8 mouse cellular contexts compared by ENCODE assay signal in the genomic region with DNA sequence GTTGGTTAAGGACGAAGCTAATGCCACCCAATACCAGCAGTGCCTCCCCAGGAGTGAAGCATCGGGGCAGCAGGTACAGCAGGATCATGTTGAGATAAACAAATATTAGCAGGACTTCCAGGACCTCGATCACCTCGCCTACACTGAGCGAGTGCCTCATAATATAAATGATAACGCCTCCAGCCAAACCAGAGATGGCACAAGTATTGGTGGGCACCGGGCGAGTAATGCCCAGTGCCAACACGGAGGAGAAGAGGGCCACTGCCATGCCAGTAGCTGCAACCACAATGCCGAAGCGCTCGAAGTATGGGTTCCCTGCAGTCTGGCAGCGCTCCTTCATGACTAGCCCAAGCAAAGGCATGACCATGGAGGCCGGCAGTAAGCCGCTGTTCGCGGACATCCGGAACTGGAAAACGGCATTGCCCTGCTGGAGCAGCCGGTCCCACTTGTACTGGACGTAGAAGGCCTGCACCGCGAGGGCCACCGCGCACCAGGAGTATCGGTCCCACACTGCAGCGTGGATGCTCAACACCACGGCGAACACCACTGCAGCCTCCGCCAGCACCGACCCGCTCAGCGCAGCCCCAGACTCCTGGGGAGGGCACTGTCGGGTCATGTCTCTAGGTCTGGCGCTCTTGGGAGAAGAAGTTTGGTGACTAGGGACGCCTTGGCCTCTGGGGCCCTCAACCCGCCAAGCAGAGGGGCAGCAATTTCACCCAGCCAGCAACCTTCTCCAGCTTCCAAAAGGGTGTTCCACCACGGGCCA. TPM values are rescaled to one million over a fixed set of nuclear protein-coding genes. Genes with fewer than 3 reads are reported as not detected.
DNase-seq lines count a peak whose midpoint lies in the region; ATAC-seq and TF ChIP-seq lines count a peak whose summit lies in the region.

No protein-coding gene starts in this region.

- H3K9me3 ChIP-seq in neural tube, embryonic 11.5 days (ENCODE audit: control insufficient read depth, low read length), result no peaks in the 10 kb centered on the region
- no peaks in the 10 kb centered on the region for H3K9me3 ChIP-seq in embryonic facial prominence, embryonic 10.5 days
- no peaks in the 10 kb centered on the region for H3K9me3 ChIP-seq in heart, embryonic 14.5 days (ENCODE audit: control insufficient read depth, low read length)

- peak overlapping the region; percentile 74 for H3K4me2 ChIP-seq in neural tube, embryonic 11.5 days (ENCODE audit: low read depth)
- peak overlapping the region; percentile 85 for H3K4me2 ChIP-seq in heart, embryonic 14.5 days (ENCODE audit: low read length)

- 16% methylated on average over 38 of the region's 38 CpGs for WGBS in neural tube, embryonic 11.5 days
- 15% methylated on average over 38 of the region's 38 CpGs for WGBS in embryonic facial prominence, embryonic 10.5 days
- 13% methylated on average over 38 of the region's 38 CpGs for WGBS in heart, embryonic 14.5 days
- WGBS in liver, adult 2 months, result 4% methylated on average over 38 of the region's 38 CpGs

- no peak for TF ChIP-seq CTCF in liver, adult 2 months (IDR thresholded peaks at IDR 0.05; ENCODE audit: low read depth, low read length)

- H3K36me3 ChIP-seq in neural tube, embryonic 11.5 days (ENCODE audit: control insufficient read depth, insufficient read depth, low read length), result no peaks in the 10 kb centered on the region
- H3K36me3 ChIP-seq in embryonic facial prominence, embryonic 10.5 days (replicated peaks), result peaks cover 40% of the 10 kb centered on the region
- peaks cover 10% of the 10 kb centered on the region for H3K36me3 ChIP-seq in heart, embryonic 14.5 days (ENCODE audit: control insufficient read depth, insufficient read depth, low read length)
- no peaks in the 10 kb centered on the region for H3K36me3 ChIP-seq in liver, adult 2 months (ENCODE audit: control insufficient read depth, insufficient read depth, low read length)

- TF ChIP-seq POLR2A in liver, adult 2 months (IDR thresholded peaks at IDR 0.05; ENCODE audit: extremely low read depth, insufficient read depth, low read length), result no peak

- peak; percentile 65 for ATAC-seq in neural tube, embryonic 11.5 days (ENCODE audit: insufficient read depth, low FRiP score, low TSS enrichment)
- peak; percentile 54 for ATAC-seq in heart, embryonic 14.5 days (ENCODE audit: insufficient number of reproducible peaks, insufficient read depth, low FRiP score, low read depth)

- intact Hi-C loops in left cerebral cortex, postnatal 10 days (cut with DNase I), result no loop called here

- no peaks in the 10 kb centered on the region for H3K27me3 ChIP-seq in neural tube, embryonic 11.5 days (ENCODE audit: control insufficient read depth, insufficient read depth, low read length)
- H3K27me3 ChIP-seq in embryonic facial prominence, embryonic 10.5 days (replicated peaks; ENCODE audit: low read depth, poor library complexity, severe bottlenecking), result no peaks in the 10 kb centered on the region
- H3K27me3 ChIP-seq in heart, embryonic 14.5 days (ENCODE audit: control insufficient read depth, insufficient read depth, low read length), result no peaks in the 10 kb centered on the region
- no peaks in the 10 kb centered on the region for H3K27me3 ChIP-seq in liver, adult 2 months (ENCODE audit: control insufficient read depth, insufficient read depth, low read length)

- no peak overlapping the region for H3K27ac ChIP-seq in neural tube, embryonic 11.5 days (ENCODE audit: low read depth, low read length)
- H3K27ac ChIP-seq in embryonic facial prominence, embryonic 10.5 days (replicated peaks), result peak overlapping the region; percentile 89
- peak overlapping the region; percentile 36 to 66; a peak in 2 of 4 replicates for H3K27ac ChIP-seq in heart, embryonic 14.5 days (replicated peaks in 1 of 2; ENCODE audit: control insufficient read depth in 1 of 2, insufficient read depth in 1 of 2, low read depth in 2 of 2, low read length in 2 of 2)
- H3K27ac ChIP-seq in liver, adult 2 months (replicated peaks; ENCODE audit: insufficient read depth, low read depth, low read length), result peak overlapping the region; percentile 45

- H3K4me1 ChIP-seq in neural tube, embryonic 11.5 days (ENCODE audit: control insufficient read depth, insufficient read depth, low read length), result peaks cover 14% of the 10 kb centered on the region
- H3K4me1 ChIP-seq in embryonic facial prominence, embryonic 10.5 days, result peaks cover 23% of the 10 kb centered on the region
- H3K4me1 ChIP-seq in heart, embryonic 14.5 days (ENCODE audit: control insufficient read depth in 2 of 2, insufficient read depth in 2 of 2, low read length in 2 of 2), result peaks cover 10 to 17% of the 10 kb centered on the region in 2 experiments
- peaks cover 8% of the 10 kb centered on the region for H3K4me1 ChIP-seq in liver, adult 2 months (ENCODE audit: control insufficient read depth, insufficient read depth, low read length)

- peaks cover 24% of the 10 kb centered on the region; the same call in 1 of the 2 replicates for H3K79me2 ChIP-seq in liver, adult 2 months (ENCODE audit: control insufficient read depth, insufficient read depth, low read length)

- no peak for DNase-seq in neural tube, embryonic 11.5 days (ENCODE audit: low spot score)
- no peak for DNase-seq in neural tube, embryonic 10.5 days (ENCODE audit: extremely low spot score, low spot score)
- no peak for DNase-seq in embryonic facial prominence, embryonic 10.5 days (ENCODE audit: low spot score)
- no peak for DNase-seq in liver, adult 2 months (ENCODE audit: extremely low read depth, low read depth, low spot score)
- peak; percentile 32 for DNase-seq in right cerebral cortex, postnatal 4 days
- DNase-seq in thymus, postnatal 0 days (ENCODE audit: low spot score), result no peak
- DNase-seq in left cerebral cortex, postnatal 10 days (ENCODE audit: extremely low spot score in 1 of 2, low spot score in 2 of 2), result no peak

- peak overlapping the region; percentile 78 for H3K4me3 ChIP-seq in neural tube, embryonic 11.5 days (ENCODE audit: low read depth, low read length)
- H3K4me3 ChIP-seq in embryonic facial prominence, embryonic 10.5 days, result peak overlapping the region; percentile 86
- peak overlapping the region; percentile 82 to 86 for H3K4me3 ChIP-seq in heart, embryonic 14.5 days (ENCODE audit: control insufficient read depth in 1 of 2, insufficient read depth in 1 of 2, low read depth in 1 of 2, low read length in 2 of 2)
- H3K4me3 ChIP-seq in liver, adult 2 months (ENCODE audit: insufficient read depth, low read depth, low read length), result peak overlapping the region; percentile 97

- H3K9ac ChIP-seq in neural tube, embryonic 11.5 days (ENCODE audit: low read length), result peak overlapping the region; percentile 68
- peak overlapping the region; percentile 96 for H3K9ac ChIP-seq in heart, embryonic 14.5 days (ENCODE audit: low read length)
- peak overlapping the region; percentile 88 for H3K9ac ChIP-seq in liver, adult 2 months (ENCODE audit: low read depth, low read length)

RNA-seq across cellular contexts. Expression of gene Dolk, which starts 0.5 kb away (rescaled TPM):
- polyA plus RNA-seq in neural tube, embryonic 11.5 days (2014; fragmentation: Nextera tagmentation; extraction: Ambion mirVana), result 23.9 and 27.9 TPM in 2 replicates
- 23.9 and 24.0 TPM in 2 replicates for polyA plus RNA-seq in embryonic facial prominence, embryonic 10.5 days (2016; fragmentation: Nextera tagmentation; extraction: Ambion mirVana)
- 33.0 and 33.4 TPM in 2 replicates for polyA plus RNA-seq in heart, embryonic 14.5 days (2014; fragmentation: Nextera tagmentation; extraction: Ambion mirVana)
- 12.2 and 14.7 TPM in 2 replicates for total RNA-seq in liver, adult 2 months (2014; rRNA removed)
- 20.3 and 20.6 TPM in 2 replicates for polyA plus RNA-seq in liver, adult 2 months (2012; rRNA removed)
- polyA plus RNA-seq in thymus, postnatal 0 days (2015; fragmentation: Nextera tagmentation; extraction: Ambion mirVana), result 15.8 and 18.6 TPM in 2 replicates
- 10 to 100 TPM; 25.8 to 28.8 TPM for total RNA-seq in left cerebral cortex, postnatal 10 days (2021)

RNA-seq across cellular contexts. Expression of gene Nup188, which starts 0.6 kb away (rescaled TPM):
- 57.3 and 60.0 TPM in 2 replicates for polyA plus RNA-seq in neural tube, embryonic 11.5 days (2014; fragmentation: Nextera tagmentation; extraction: Ambion mirVana)
- 68.0 and 76.6 TPM in 2 replicates for polyA plus RNA-seq in embryonic facial prominence, embryonic 10.5 days (2016; fragmentation: Nextera tagmentation; extraction: Ambion mirVana)
- 23.9 and 26.2 TPM in 2 replicates for polyA plus RNA-seq in heart, embryonic 14.5 days (2014; fragmentation: Nextera tagmentation; extraction: Ambion mirVana)
- 4.1 and 6.2 TPM in 2 replicates for total RNA-seq in liver, adult 2 months (2014; rRNA removed)
- 6.0 and 9.6 TPM in 2 replicates for polyA plus RNA-seq in liver, adult 2 months (2012; rRNA removed)
- 21.3 and 22.3 TPM in 2 replicates for polyA plus RNA-seq in thymus, postnatal 0 days (2015; fragmentation: Nextera tagmentation; extraction: Ambion mirVana)
- total RNA-seq in left cerebral cortex, postnatal 10 days (2021), result 10 to 100 TPM; 23.7 to 23.9 TPM

RNA-seq across cellular contexts. Expression of gene Gm28038, which starts 4.8 kb away (rescaled TPM):
- not detected in 2 replicates for polyA plus RNA-seq in neural tube, embryonic 11.5 days (2014; fragmentation: Nextera tagmentation; extraction: Ambion mirVana)
- polyA plus RNA-seq in embryonic facial prominence, embryonic 10.5 days (2016; fragmentation: Nextera tagmentation; extraction: Ambion mirVana), result not detected in 2 replicates
- polyA plus RNA-seq in heart, embryonic 14.5 days (2014; fragmentation: Nextera tagmentation; extraction: Ambion mirVana), result not detected in 2 replicates
- not detected in 2 replicates for total RNA-seq in liver, adult 2 months (2014; rRNA removed)
- not detected in 2 replicates for polyA plus RNA-seq in liver, adult 2 months (2012; rRNA removed)
- polyA plus RNA-seq in thymus, postnatal 0 days (2015; fragmentation: Nextera tagmentation; extraction: Ambion mirVana), result not detected in 2 replicates
- total RNA-seq in left cerebral cortex, postnatal 10 days (2021), result not detected

RNA-seq across cellular contexts. Expression of gene Phyhd1, which starts 19.6 kb away (rescaled TPM):
- polyA plus RNA-seq in neural tube, embryonic 11.5 days (2014; fragmentation: Nextera tagmentation; extraction: Ambion mirVana), result 2.3 and 2.5 TPM in 2 replicates
- polyA plus RNA-seq in embryonic facial prominence, embryonic 10.5 days (2016; fragmentation: Nextera tagmentation; extraction: Ambion mirVana), result 2.9 and 4.9 TPM in 2 replicates
- 10.8 TPM in 2 replicates for polyA plus RNA-seq in heart, embryonic 14.5 days (2014; fragmentation: Nextera tagmentation; extraction: Ambion mirVana)
- 87.4 and 97.7 TPM in 2 replicates for total RNA-seq in liver, adult 2 months (2014; rRNA removed)
- 154 and 158 TPM in 2 replicates for polyA plus RNA-seq in liver, adult 2 months (2012; rRNA removed)
- 2.8 and 3.0 TPM in 2 replicates for polyA plus RNA-seq in thymus, postnatal 0 days (2015; fragmentation: Nextera tagmentation; extraction: Ambion mirVana)
- 10 to 100 TPM; 14.2 to 14.6 TPM for total RNA-seq in left cerebral cortex, postnatal 10 days (2021)

RNA-seq across cellular contexts. Expression of gene Gm28035, which starts 45.2 kb away (rescaled TPM):
- polyA plus RNA-seq in neural tube, embryonic 11.5 days (2014; fragmentation: Nextera tagmentation; extraction: Ambion mirVana), result 0.17 TPM in 1 of 2 replicates, not detected in the other
- 0.05 and 0.09 TPM in 2 replicates for polyA plus RNA-seq in embryonic facial prominence, embryonic 10.5 days (2016; fragmentation: Nextera tagmentation; extraction: Ambion mirVana)
- polyA plus RNA-seq in heart, embryonic 14.5 days (2014; fragmentation: Nextera tagmentation; extraction: Ambion mirVana), result 0.13 and 0.55 TPM in 2 replicates
- 4.2 and 5.1 TPM in 2 replicates for total RNA-seq in liver, adult 2 months (2014; rRNA removed)
- 5.9 and 8.6 TPM in 2 replicates for polyA plus RNA-seq in liver, adult 2 months (2012; rRNA removed)
- 0.04 and 0.08 TPM in 2 replicates for polyA plus RNA-seq in thymus, postnatal 0 days (2015; fragmentation: Nextera tagmentation; extraction: Ambion mirVana)
- total RNA-seq in left cerebral cortex, postnatal 10 days (2021), result 1 to 10 TPM; 6.3 to 7.3 TPM
